In genomic region chr12:70783475-70784239, GRCm38 (mm10) we compare ENCODE assay signal across 8 mouse cellular contexts. TPM values are rescaled to one million over a fixed set of nuclear protein-coding genes. Genes with fewer than 3 reads are reported as not detected.
DNase-seq lines count a peak whose midpoint lies in the region; ATAC-seq and TF ChIP-seq lines count a peak whose summit lies in the region.
"Had no signal": no experiment of that assay in that cellular context is flagged by ENCODE, and none has a peak within 500 bp of the region (broad histone marks: within the 10 kb centered on the region; RNA-seq: fewer than 3 reads in every experiment).

No protein-coding gene starts in this region.

- TF ChIP-seq EP300 in stomach, postnatal 0 days (optimal IDR thresholded peaks at IDR 0.05), result no peak

- H3K9me3 ChIP-seq in stomach, embryonic 14.5 days (ENCODE audit: control insufficient read depth, low read depth, low read length), result no peaks in the 10 kb centered on the region
- H3K9me3 ChIP-seq in stomach, postnatal 0 days (ENCODE audit: control insufficient read depth, low read length), result no peaks in the 10 kb centered on the region
- H3K9me3 ChIP-seq in forebrain, embryonic 16.5 days (ENCODE audit: control insufficient read depth, low read length), result no peaks in the 10 kb centered on the region

- no peaks in the 10 kb centered on the region for H3K27me3 ChIP-seq in stomach, embryonic 14.5 days (ENCODE audit: control insufficient read depth, insufficient read depth, low read length)
- H3K27me3 ChIP-seq in stomach, postnatal 0 days (ENCODE audit: control insufficient read depth, insufficient read depth, low read length), result no peaks in the 10 kb centered on the region
- H3K27me3 ChIP-seq in forebrain, embryonic 16.5 days (replicated peaks; ENCODE audit: control insufficient read depth, insufficient read depth, low read length), result no peaks in the 10 kb centered on the region

- no peaks in the 10 kb centered on the region for H3K36me3 ChIP-seq in stomach, embryonic 14.5 days (ENCODE audit: control insufficient read depth, insufficient read depth, low read length)
- no peaks in the 10 kb centered on the region for H3K36me3 ChIP-seq in stomach, postnatal 0 days (ENCODE audit: control insufficient read depth, insufficient read depth, low read length)
- H3K36me3 ChIP-seq in forebrain, embryonic 16.5 days (ENCODE audit: control insufficient read depth, insufficient read depth), result no peaks in the 10 kb centered on the region

- no peak overlapping the region for H3K27ac ChIP-seq in stomach, embryonic 14.5 days (ENCODE audit: low read length)
- H3K27ac ChIP-seq in stomach, postnatal 0 days (replicated peaks), result no peak overlapping the region
- no peak overlapping the region for H3K27ac ChIP-seq in forebrain, embryonic 16.5 days (ENCODE audit: low read length)

- no peak for TF ChIP-seq CTCF in stomach, postnatal 0 days (IDR thresholded peaks at IDR 0.05; ENCODE audit: low read depth)

- DNase-seq in stomach, postnatal 0 days (ENCODE audit: low spot score), result no peak
- DNase-seq in lung, postnatal 10 days, result peak; percentile 54
- DNase-seq in natural killer cell, adult 2 months (ENCODE audit: low spot score in 2 of 2), result no peak
- no peak for DNase-seq in ovary, postnatal 36 days (ENCODE audit: low spot score)
- no peak for DNase-seq in spleen, postnatal 36 days (ENCODE audit: low spot score in 2 of 2)
- DNase-seq: kidney, adult 8-10 months had no signal

- H3K4me2 ChIP-seq in stomach, embryonic 14.5 days (replicated peaks; ENCODE audit: low read depth, low read length), result 0 out of 2 replicates have a peak overlapping the region, but pooled peaks have one; percentile 6
- H3K4me2 ChIP-seq in stomach, postnatal 0 days (replicated peaks; ENCODE audit: low read depth), result no peak overlapping the region
- H3K4me2 ChIP-seq in forebrain, embryonic 16.5 days (ENCODE audit: low read length), result peak overlapping the region; percentile 33

- H3K4me3 ChIP-seq in stomach, embryonic 14.5 days (ENCODE audit: low read depth, low read length), result no peak overlapping the region
- H3K4me3 ChIP-seq in stomach, postnatal 0 days (ENCODE audit: low read depth, low read length), result no peak overlapping the region
- no peak overlapping the region for H3K4me3 ChIP-seq in forebrain, embryonic 16.5 days (replicated peaks; ENCODE audit: low read length)

- H3K9ac ChIP-seq in stomach, embryonic 14.5 days (replicated peaks; ENCODE audit: low read depth, low read length), result no peak overlapping the region
- no peak overlapping the region for H3K9ac ChIP-seq in stomach, postnatal 0 days (ENCODE audit: low read length)
- H3K9ac ChIP-seq in forebrain, embryonic 16.5 days (replicated peaks; ENCODE audit: low read depth, low read length), result no peak overlapping the region

- WGBS in stomach, embryonic 14.5 days, result 25% methylated on average over 22 of the region's 22 CpGs
- 43% methylated on average over 22 of the region's 22 CpGs for WGBS in stomach, postnatal 0 days
- 22% methylated on average over 22 of the region's 22 CpGs for WGBS in forebrain, embryonic 16.5 days

- no peak for ATAC-seq in stomach, embryonic 14.5 days (ENCODE audit: insufficient number of reproducible peaks, insufficient read depth, low FRiP score, low read depth)
- no peak for ATAC-seq in stomach, postnatal 0 days (ENCODE audit: low FRiP score, low TSS enrichment)
- ATAC-seq in forebrain, embryonic 16.5 days, result peak; percentile 50; the same call in 1 of the 2 replicates

- no peaks in the 10 kb centered on the region for H3K4me1 ChIP-seq in stomach, embryonic 14.5 days (ENCODE audit: control insufficient read depth, insufficient read depth, low read length)
- H3K4me1 ChIP-seq in stomach, postnatal 0 days (replicated peaks; ENCODE audit: control insufficient read depth, insufficient read depth), result no peaks in the 10 kb centered on the region
- H3K4me1 ChIP-seq in forebrain, embryonic 16.5 days (replicated peaks; ENCODE audit: control insufficient read depth, insufficient read depth, low read length), result 0 out of 2 replicates have a peak, but pooled peaks cover 7% of the 10 kb centered on the region

RNA-seq across cellular contexts. Expression of gene Frmd6, which starts 41.7 kb away (rescaled TPM):
- polyA plus RNA-seq in stomach, embryonic 14.5 days (2014; fragmentation: Nextera tagmentation; extraction: Ambion mirVana), result 32.5 and 36.2 TPM in 2 replicates
- 17.1 and 17.2 TPM in 2 replicates for polyA plus RNA-seq in stomach, postnatal 0 days (2015; fragmentation: Nextera tagmentation; extraction: Ambion mirVana)
- polyA plus RNA-seq in forebrain, embryonic 16.5 days (2015; fragmentation: Nextera tagmentation; extraction: Ambion mirVana), result 12.5 and 16.6 TPM in 2 replicates
